Mouse (Mus musculus) cerebellum, adult 2 months (tissue): ENCODE measurements at regions not wholly inside any gene's neighbourhood (a gene's known extent, or its start where the extent isn't known, plus 50 kb on each side); places are given as distances from the start of the nearest gene placed in this dataset.

Source experiments
- CTCF ChIP-seq: fragments of 200-500 bp; IDR thresholded peaks from 2 replicates; pipeline ENCODE4 v1.5.1; 2011; ENCODE audit warnings: low read depth, mild to moderate bottlenecking, control low read depth, low read length, moderate library complexity, borderline replicate concordance; ENCODE audit not compliant: insufficient read depth
- POLR2A ChIP-seq: fragments of 200-500 bp; IDR thresholded peaks from 2 replicates; pipeline ENCODE4 v1.6.1; 2011; ENCODE audit warnings: low read length, control low read depth, borderline replicate concordance; ENCODE audit not compliant: insufficient read depth

DNA sequence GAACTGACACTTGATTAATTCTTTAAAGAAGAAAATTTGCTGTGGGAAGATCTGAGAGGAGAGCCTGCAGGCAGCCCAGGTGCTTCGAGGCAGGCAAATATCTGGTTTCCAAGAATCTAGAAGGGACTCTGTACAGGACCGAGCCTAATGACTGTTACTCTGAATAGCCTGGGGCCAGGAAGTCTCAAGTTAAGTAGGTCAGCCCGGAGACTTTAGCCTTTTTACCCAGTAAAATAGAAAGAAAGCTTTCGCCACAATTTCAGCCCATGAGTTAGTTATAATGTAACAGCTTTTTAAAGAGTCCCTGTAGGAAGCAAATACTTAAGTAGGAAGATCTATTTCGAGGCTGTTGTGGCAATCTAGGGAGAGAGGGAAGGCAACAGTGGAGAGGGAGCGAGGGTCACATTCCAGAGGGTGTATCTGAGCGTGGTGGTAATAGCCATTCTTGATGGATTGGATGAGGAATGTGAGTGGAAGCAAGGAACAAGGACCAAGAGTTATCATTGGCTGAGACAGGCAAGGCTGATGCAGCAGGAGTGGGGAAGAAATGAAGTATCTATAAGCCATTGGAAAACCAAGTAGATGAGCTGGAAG, 50.2 kb upstream of the Fam184a start:
- TF ChIP-seq CTCF (no peak), POLR2A (no peak)
